Mouse (Mus musculus) stomach, postnatal 0 days (tissue): ENCODE measurements around the gene Kcnc4.

Experiments used
- CTCF ChIP-seq: IDR thresholded peaks from 2 replicates; pipeline ENCODE4 v1.5.1; 2016; ENCODE audit warnings: antibody characterized with exemption, low read depth, mild to moderate bottlenecking, moderate library complexity
- EP300 ChIP-seq: optimal IDR thresholded peaks from 2 replicates; pipeline ENCODE3; 2016; ENCODE audit warnings: antibody characterized with exemption

GRCm38 (mm10) chr3:107391198-107391597 is 68.2 kb downstream of the Kcnc4 start:
- no peak for TF ChIP-seq CTCF
- TF ChIP-seq EP300: no peak
